Mouse (Mus musculus) T-helper 2 cell (primary cell): Measurements from ENCODE around the gene Art5.

Experiments used
- in situ Hi-C: fragments of 300-600 bp; cut with MboI, MseI; formaldehyde crosslinking; loops from one replicate; pipeline ENCODE4 v1.15.1; 2025; ENCODE audit warnings: high pct_unique_total_duplicates

The Art5 gene

DNA sequence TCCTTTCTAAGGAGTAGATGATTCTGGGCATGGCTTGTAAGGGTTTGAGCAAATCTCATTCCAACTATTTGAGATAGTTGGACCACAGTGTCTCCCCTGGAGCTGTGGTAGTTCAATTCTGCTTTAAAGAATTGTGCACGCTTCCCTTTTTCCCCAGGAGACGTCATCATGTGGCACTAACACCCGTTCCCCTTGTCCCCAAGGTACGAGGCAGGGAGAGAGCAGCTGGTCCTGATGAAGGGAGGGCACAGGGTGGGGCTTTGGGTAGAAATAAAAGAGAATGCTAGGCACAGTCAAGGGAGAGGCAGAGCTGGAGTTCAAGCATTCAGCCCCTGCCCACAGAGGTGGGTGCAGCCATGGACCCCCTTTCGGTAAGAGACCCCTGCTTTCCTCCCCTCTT, 26.5 kb downstream of the Art5 start, which contains the start of gene Trpc2:
TSS of gene Trpc2 (plus strand) at position 301 of the 400 bp plus-strand sequence.
- in situ Hi-C loops, result loop anchor here (5.0 kb wide), 1 partner anchor 36 kb away; no protein-coding TSS in a partner anchor

DNA sequence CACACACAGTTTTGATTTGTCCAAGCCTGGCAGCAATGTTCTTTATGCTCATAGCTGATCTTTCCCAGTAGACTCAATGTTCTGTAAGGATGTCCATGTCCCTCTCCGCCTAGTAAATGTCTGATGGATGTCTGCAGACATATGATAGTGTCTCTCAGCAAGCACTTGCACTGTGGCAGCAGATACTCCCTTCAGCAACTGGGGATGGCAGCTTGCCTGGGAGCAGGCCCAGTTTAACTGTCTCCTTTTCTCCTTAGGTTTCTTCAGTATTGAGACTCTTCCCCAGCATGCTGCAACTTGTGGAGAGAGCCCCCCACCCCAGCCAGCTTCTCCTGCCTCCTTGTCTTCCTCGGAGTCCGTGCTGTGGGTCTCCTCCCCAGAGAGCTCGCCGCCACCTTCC, 27.5 kb downstream of the Art5 start:
- in situ Hi-C loops, result loop anchor here (5.0 kb wide), 1 partner anchor 34 kb away; no protein-coding TSS in a partner anchor

DNA sequence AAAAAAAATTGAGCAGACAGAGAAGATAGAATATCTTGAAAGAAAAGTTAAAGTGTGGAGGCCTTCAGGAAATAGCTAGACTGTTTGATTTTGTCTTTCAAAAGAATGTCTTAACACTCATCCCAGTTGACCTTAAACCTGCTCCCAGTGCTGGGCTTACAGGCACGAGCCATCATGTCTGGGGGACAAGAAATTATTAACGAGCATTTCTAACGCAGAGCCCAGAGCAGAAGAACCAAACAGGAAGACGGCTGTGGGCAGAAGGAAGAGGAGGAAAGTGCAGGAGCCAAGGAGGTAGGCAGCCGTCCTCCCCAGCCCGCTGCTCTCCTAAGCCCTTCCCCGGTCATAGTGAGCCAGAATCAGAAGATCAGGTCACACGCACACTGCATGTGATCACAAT, 29.0 kb downstream of the Art5 start:
- in situ Hi-C loops, result loop anchor here (5.0 kb wide), 1 partner anchor 33 kb away; no protein-coding TSS in a partner anchor

GRCm38 (mm10) chr7:102078517-102078916, 30.8 kb downstream of the Art5 start:
- in situ Hi-C loops, result no loop called here

DNA sequence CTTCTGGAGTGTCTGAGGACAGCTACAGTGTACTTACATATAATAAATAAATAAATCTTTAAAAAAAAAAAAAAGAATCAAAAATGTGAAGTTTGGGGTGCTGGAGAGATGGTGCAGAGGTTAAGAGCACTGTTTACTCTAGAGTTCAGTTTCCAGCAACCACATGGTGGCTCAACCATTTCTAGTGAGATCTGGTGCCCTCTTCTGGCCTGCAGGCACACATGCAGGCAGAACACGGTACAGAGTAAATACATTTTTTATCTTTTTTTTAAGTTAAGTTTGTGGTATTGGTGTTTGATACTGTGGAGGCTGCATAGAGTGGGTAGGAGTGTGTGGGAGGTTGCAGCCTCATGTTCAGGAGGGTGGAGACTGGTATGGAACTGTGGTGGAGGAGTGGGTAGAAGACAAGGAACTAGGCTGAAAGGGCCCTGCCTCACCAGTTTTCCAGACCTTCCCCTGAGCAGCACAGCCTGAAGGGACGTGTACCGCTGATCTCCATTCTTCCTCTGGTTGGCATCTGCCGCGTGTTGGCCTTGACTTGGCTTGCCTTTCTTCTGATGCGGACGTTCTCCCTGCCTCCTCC, 32.5 kb downstream of the Art5 start:
- in situ Hi-C loops, result no loop called here

- in situ Hi-C loops, result loop anchor here (10.0 kb wide), 1 partner anchor 132 kb away; the partner anchor contains the start of genes Lrrc51 and Numa1
Observed at GRCm38 (mm10) chr7:102066363-102066762, 42.9 kb downstream of the Art5 start.

GRCm38 (mm10) chr7:102065046-102065891, 44.0 kb downstream of the Art5 start, which contains the start of the genes Rnf121, Xndc1 and Xntrpc:
Gene Rnf121, minus strand, starts transcription at chr7:102065469.
Gene Xndc1, plus strand, starts transcription at chr7:102065511.
Gene Xntrpc, plus strand, starts transcription at chr7:102065713.
- in situ Hi-C loops, result loop anchor here (10.0 kb wide), 1 partner anchor 130 kb away; the partner anchor contains the start of genes Lrrc51 and Numa1

- in situ Hi-C loops, result loop anchor here (10.0 kb wide), 1 partner anchor 130 kb away; the partner anchor contains the start of genes Lrrc51 and Numa1
Observed at GRCm38 (mm10) chr7:102064655-102065045, 44.6 kb downstream of the Art5 start.

DNA sequence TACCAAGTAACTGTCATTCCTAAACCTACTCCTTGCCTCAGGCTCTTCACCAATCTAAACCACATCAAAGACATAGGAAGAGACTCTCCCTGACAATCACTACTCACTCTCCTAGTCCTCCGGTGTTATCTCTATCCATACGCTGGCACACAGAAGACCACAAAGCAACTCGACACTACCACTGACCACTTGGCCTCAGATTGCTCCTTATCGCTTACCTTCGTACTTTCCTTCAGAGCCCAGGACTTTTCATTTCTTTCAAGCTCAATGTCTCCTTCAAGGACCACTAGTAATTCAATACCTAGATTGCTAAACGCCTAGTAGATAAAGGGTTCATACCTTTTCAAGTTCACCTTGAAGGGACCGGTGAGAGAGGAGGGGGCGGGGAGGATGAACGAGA, 45.4 kb downstream of the Art5 start:
- in situ Hi-C loops, result loop anchor here (10.0 kb wide), 1 partner anchor 129 kb away; the partner anchor contains the start of genes Lrrc51 and Numa1

GRCm38 (mm10) chr7:102062203-102062602, 47.1 kb downstream of the Art5 start:
- in situ Hi-C loops, result loop anchor here (10.0 kb wide), 1 partner anchor 127 kb away; the partner anchor contains the start of genes Lrrc51 and Numa1

DNA sequence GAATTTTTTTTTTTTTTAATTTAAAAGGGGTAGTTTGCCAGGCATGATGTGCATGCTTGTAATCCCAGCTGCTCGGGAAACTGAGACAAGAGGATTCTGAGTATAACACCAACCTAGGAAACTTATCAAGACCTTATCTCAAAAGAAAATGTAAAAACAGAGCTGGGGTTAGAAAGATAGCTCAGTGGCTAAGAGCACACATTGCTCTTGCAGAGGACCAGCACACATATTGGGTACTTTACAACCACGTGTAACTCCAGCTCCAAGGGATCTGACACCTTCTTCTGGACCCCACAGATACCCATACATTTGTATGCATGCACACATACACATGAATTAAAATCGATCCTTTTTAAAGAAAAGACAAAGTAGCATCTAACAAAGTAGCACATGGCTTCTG, 47.9 kb downstream of the Art5 start:
- in situ Hi-C loops, result loop anchor here (10.0 kb wide), 1 partner anchor 127 kb away; the partner anchor contains the start of genes Lrrc51 and Numa1

- in situ Hi-C loops, result loop anchor here (5.0 kb wide), 1 partner anchor 34 kb away; the partner anchor contains the start of gene Trpc2
Observed at GRCm38 (mm10) chr7:102048524-102048923, 60.8 kb downstream of the Art5 start.
